Mouse (Mus musculus) layer of hippocampus, adult 18-20 months (tissue): ENCODE results near the gene Eif3j1. TPM values are rescaled to one million over a fixed set of nuclear protein-coding genes. Genes with fewer than 3 reads are reported as not detected.
"Not testable (repeated sequence)": the region's sequence is repeated elsewhere in the genome, so short reads cannot be mapped to it uniquely, and the experiment has no call there.

Experiments
- DNase-seq, 2 experiments: peaks; one replicate each; pipeline ENCODE4 v3.0.0; 2022; ENCODE audit warnings: low spot score in 2 of 2
- microRNA-seq, 2 experiments: library from miRNA; unstranded; fragments of <30 nt; microRNA quantifications; one replicate each; pipeline ENCODE4 v1.2.0; 2021
- total RNA-seq, 2 experiments: library from RNA; stranded (reverse); gene quantifications; 2 replicates each; pipeline ENCODE4 v1.2.3; 2021

The Eif3j1 gene
- total RNA-seq, 2 experiments from 2014 or later = 17.0 to 17.2 TPM

- DNase-seq = not testable (repeated sequence)
Observed at GRCm38 (mm10) chr2:122097686-122098085, 69.3 kb downstream of the Eif3j1 start.

- DNase-seq = no peak
Observed at GRCm38 (mm10) chr2:122102070-122102469, 73.7 kb downstream of the Eif3j1 start.

Small RNAs within 50 kb of the gene (microRNA-seq; reads per million reads assigned to microRNA genes)
- gene Gm47314 = 0 to 0.39 reads per million in 2 experiments

Other genes with a start within 250 kb of the Eif3j1 start
- 10 to 100 TPM; 33.5 to 37.9 TPM for gene Frmd5, start 221.5 kb upstream of the Eif3j1 start, total RNA-seq
- 100 to 1,000 TPM in 1 of 2 experiments, 10 to 100 TPM in 1; 98.8 to 103 TPM for gene Casc4, start 161.6 kb upstream of the Eif3j1 start, total RNA-seq
- 10 to 100 TPM; 32.8 to 36.3 TPM for gene Ctdspl2, start 72.5 kb upstream of the Eif3j1 start, total RNA-seq
- under 1 TPM; 0.12 to 0.25 TPM for gene Mageb3, start 72.5 kb upstream of the Eif3j1 start, total RNA-seq
- gene Spg11, start 89.8 kb downstream of the Eif3j1 start, total RNA-seq = 10 to 100 TPM; 14.3 to 14.7 TPM
- 100 to 1,000 TPM; 114 to 128 TPM for gene B2m, start 119.1 kb downstream of the Eif3j1 start, total RNA-seq
- not detected for gene Trim69, start 132.2 kb downstream of the Eif3j1 start, total RNA-seq
- not detected for gene Patl2, start 157.6 kb downstream of the Eif3j1 start, total RNA-seq
- not detected for gene Terb2, start 157.7 kb downstream of the Eif3j1 start, total RNA-seq
- gene Sord, start 206.2 kb downstream of the Eif3j1 start, total RNA-seq = 10 to 100 TPM; 20.2 to 20.9 TPM